Mouse (Mus musculus) midbrain, postnatal 0 days (tissue): ENCODE measurements at regions not wholly inside any gene's neighbourhood (a gene's known extent, or its start where the extent isn't known, plus 50 kb on each side); places are given as distances from the start of the nearest gene placed in this dataset.

Experiments used
- ATAC-seq: fragments of 200-750 bp; cut with Nextera tagmentation; 2 replicates; pipeline ENCODE4 v1.8.0; 2017; ENCODE audit warnings: moderate number of reproducible peaks, mild to moderate bottlenecking, moderate TSS enrichment, moderate library complexity; ENCODE audit not compliant: low FRiP score
- DNase-seq: peaks from one replicate; pipeline ENCODE4 v3.0.0-alpha.2; 2015; ENCODE audit warnings: low spot score
- H3K27ac ChIP-seq: fragments of 300-500 bp; sonication (generic); 2 replicates; pipeline ENCODE4 v1.5.1; 2014; ENCODE audit warnings: low read depth, mild to moderate bottlenecking, low read length, mixed read lengths
- H3K27me3 ChIP-seq: fragments of 300-500 bp; sonication (generic); 2 replicates; pipeline ENCODE4 v1.6.1; 2014; ENCODE audit warnings: low read length, control low read depth, mixed read lengths; ENCODE audit not compliant: insufficient read depth
- H3K36me3 ChIP-seq: fragments of 300-500 bp; sonication (generic); 2 replicates; pipeline ENCODE4 v1.6.1; 2014; ENCODE audit warnings: low read length, control low read depth, mixed read lengths; ENCODE audit not compliant: insufficient read depth
- H3K4me1 ChIP-seq: fragments of 300-500 bp; sonication (generic); 2 replicates; pipeline ENCODE4 v1.6.1; 2014; ENCODE audit warnings: mild to moderate bottlenecking, control low read depth, antibody characterized with exemption, low read length, mixed read lengths; ENCODE audit not compliant: insufficient read depth
- H3K4me2 ChIP-seq: fragments of 300-500 bp; sonication (generic); 2 replicates; pipeline ENCODE4 v1.6.1; 2014; ENCODE audit warnings: low read depth, mild to moderate bottlenecking, low read length, mixed read lengths; ENCODE audit not compliant: poor library complexity, severe bottlenecking
- H3K4me3 ChIP-seq: fragments of 300-500 bp; sonication (generic); 2 replicates; pipeline ENCODE4 v1.5.1; 2014; ENCODE audit warnings: low read depth, mild to moderate bottlenecking, low read length, moderate library complexity
- H3K9ac ChIP-seq: fragments of 300-500 bp; sonication (generic); replicated peaks from 2 replicates; pipeline ENCODE4 v1.6.1; 2014; ENCODE audit warnings: mild to moderate bottlenecking, low read length, moderate library complexity, mixed read lengths; ENCODE audit not compliant: poor library complexity, severe bottlenecking
- H3K9me3 ChIP-seq: fragments of 300-500 bp; sonication (generic); 2 replicates; pipeline ENCODE4 v1.6.1; 2016; ENCODE audit warnings: low read length, control low read depth
- CTCF ChIP-seq: IDR thresholded peaks from 2 replicates; pipeline ENCODE4 v1.5.1; 2016; ENCODE audit warnings: antibody characterized with exemption, mild to moderate bottlenecking
- WGBS: fragments of 180-500 bp; shearing (Covaris S2); extraction: QIAGEN DNeasy Blood & Tissue Kit; methylation state at CpG from one replicate; pipeline ENCODE4 v1.1.7; 2014; 5-methylcytosine and 5-hydroxymethylcytosine counted together

DNA sequence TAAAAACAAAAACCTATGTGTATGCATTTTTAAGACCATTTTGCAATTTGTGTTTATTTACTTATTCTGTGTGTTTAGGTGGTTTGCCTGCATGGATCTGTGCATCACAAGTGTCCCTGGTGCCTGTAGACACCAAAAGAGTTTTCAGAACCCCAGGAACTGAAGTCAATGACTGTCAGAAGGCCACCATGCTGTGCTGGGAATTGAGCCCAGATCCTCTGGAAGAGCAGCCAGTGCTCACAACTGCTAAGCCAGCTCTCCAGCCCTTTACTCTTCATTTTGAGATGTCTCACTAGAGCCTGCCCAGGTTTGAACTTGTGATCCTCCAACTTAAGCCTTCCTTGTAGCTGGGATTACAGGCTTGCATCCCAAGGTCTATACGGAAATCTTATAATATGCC lies 113.8 kb downstream of the Dhrs2 start:
- no peak overlapping the region for H3K4me3 ChIP-seq
- TF ChIP-seq CTCF: no peak
- no peak overlapping the region for H3K4me2 ChIP-seq
- no peak for ATAC-seq
- no peaks in the 10 kb centered on the region for H3K27me3 ChIP-seq
- H3K9me3 ChIP-seq: no peaks in the 10 kb centered on the region
- DNase-seq: peak; percentile 18
- no peak overlapping the region for H3K9ac ChIP-seq
- WGBS: 71% methylated on average over 1 of the region's 1 CpGs
- H3K36me3 ChIP-seq: no peaks in the 10 kb centered on the region
- no peak overlapping the region for H3K27ac ChIP-seq
- H3K4me1 ChIP-seq: no peaks in the 10 kb centered on the region

DNA sequence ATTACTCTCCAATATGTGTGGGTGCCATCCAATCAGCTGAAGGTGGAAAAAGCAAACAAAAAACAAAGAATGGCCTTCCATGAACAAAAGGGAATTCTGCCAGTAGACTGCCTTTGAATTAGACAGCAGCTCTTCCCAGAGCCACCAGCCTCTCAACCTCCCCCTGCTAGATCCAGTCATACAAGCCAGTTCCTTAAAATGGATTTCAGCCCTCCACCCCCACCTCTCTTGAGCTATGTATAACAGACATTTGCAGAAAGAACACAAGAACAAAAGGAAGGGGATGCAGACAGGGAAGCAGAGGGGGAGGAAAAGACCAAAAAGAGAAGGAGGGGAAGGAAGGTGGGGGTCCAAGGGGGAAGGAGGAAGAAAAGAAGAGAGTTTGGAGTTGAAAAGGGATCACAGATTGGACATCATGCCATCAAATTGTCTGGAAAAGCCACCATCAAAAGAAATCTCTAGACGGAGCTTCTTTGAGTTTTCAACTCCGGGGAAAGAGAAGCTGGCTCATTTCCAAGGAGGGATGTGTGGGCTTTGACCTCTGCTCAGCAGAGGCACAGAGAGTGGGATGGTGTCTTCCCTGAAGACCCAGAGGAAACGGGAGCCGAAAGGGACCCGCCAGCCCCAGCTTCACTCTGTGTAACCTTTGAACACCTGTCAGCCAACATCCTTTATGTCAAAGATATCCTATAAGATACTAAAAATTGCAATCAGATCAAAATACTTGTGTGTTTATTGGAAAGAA lies 114.8 kb downstream of the Dhrs2 start:
- Histone ChIP-seq H3K27ac (no peak overlapping the region), H3K9ac (no peak overlapping the region), H3K4me1 (no peaks in the 10 kb centered on the region), H3K4me3 (no peak overlapping the region), H3K9me3 (no peaks in the 10 kb centered on the region), H3K36me3 (no peaks in the 10 kb centered on the region), H3K4me2 (no peak overlapping the region), H3K27me3 (no peaks in the 10 kb centered on the region)
- DNase-seq: peak; percentile 40
- WGBS: 22% methylated on average over 5 of the region's 5 CpGs
- TF ChIP-seq CTCF: no peak
- no peak for ATAC-seq

DNA sequence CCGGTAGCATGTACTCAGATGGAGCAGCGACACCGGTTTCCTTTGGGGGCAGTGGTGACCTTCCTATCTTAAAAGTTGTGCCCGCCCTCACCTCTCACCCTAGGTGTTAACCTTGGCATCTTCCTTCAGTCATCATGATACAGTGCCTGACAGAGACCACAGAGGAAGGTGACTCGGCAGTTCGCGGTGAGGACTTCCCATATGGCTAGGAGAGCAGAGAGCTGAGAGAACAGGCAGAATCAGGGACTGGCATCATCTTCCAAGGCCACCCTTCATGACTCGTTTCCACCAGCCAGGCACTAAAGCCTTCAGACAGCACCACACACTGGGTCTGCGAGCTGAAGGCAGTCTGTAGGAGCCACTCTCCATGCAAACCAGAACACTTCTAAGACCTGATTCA lies 116.2 kb downstream of the Dhrs2 start:
- peak overlapping the region; percentile 33; the same call in 1 of the 2 replicates for H3K27ac ChIP-seq
- no peaks in the 10 kb centered on the region for H3K36me3 ChIP-seq
- DNase-seq (no peak), ATAC-seq (no peak)
- no peaks in the 10 kb centered on the region for H3K27me3 ChIP-seq
- 82% methylated on average over 9 of the region's 9 CpGs for WGBS
- no peak overlapping the region for H3K9ac ChIP-seq
- H3K4me2 ChIP-seq: no peak overlapping the region
- no peak overlapping the region for H3K4me3 ChIP-seq
- TF ChIP-seq CTCF: no peak
- H3K4me1 ChIP-seq: no peaks in the 10 kb centered on the region
- H3K9me3 ChIP-seq: no peaks in the 10 kb centered on the region

DNA sequence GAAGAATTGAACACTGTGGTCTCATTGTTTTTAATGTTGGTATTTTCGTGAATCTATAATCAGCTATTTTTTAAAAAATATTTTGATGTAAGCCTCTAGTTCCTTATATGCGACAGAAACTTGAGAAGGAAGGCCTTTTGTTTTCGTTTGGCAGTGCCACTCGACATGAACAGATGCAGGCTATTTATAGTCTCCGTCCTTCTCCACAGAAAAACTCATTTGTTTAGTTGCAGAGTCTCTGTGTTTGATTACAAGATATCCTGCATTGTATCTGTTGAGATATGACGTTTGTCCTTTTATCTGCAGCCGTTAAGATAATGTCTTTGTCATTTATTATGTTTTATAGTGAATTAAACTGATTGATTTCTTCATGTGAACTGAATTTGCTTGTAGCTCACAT lies 116.7 kb downstream of the Dhrs2 start:
- ATAC-seq (no peak), DNase-seq (peak; percentile 28)
- Histone ChIP-seq H3K9me3 (no peaks in the 10 kb centered on the region), H3K4me1 (no peaks in the 10 kb centered on the region), H3K27ac (0 out of 2 replicates have a peak overlapping the region, but pooled peaks have one; percentile 33), H3K27me3 (no peaks in the 10 kb centered on the region), H3K4me2 (no peak overlapping the region), H3K4me3 (no peak overlapping the region), H3K36me3 (no peaks in the 10 kb centered on the region), H3K9ac (no peak overlapping the region)
- no peak for TF ChIP-seq CTCF
- WGBS: 32% methylated on average over 7 of the region's 7 CpGs

DNA sequence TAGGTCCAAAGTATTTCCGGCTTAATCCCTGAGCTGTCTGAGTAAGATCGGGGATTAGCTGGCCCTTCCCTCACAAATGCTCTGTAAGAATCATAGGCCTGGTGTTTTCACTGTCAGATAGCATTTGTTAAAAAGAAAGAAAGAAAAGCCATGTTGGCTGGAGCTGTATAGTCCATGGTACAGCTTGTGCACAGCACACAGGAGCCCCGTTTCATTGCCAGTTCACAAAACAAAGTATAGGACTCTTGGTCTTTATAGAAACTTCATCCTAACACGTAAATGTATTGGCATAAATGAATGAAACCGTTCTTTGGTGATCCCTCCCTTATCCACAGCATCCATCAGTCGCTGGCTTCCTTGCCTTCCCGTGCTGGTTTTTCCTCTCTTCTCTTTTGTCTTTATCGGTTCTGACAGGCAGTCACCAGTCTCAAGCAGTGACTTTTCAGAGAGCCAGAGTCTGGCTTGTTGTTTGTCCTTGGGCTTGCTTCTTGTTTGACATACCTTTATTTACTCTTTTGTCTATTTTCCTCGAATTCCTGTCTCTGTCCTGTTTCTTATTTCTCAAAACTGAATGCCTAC lies 117.3 kb downstream of the Dhrs2 start:
- no peak for ATAC-seq

DNA sequence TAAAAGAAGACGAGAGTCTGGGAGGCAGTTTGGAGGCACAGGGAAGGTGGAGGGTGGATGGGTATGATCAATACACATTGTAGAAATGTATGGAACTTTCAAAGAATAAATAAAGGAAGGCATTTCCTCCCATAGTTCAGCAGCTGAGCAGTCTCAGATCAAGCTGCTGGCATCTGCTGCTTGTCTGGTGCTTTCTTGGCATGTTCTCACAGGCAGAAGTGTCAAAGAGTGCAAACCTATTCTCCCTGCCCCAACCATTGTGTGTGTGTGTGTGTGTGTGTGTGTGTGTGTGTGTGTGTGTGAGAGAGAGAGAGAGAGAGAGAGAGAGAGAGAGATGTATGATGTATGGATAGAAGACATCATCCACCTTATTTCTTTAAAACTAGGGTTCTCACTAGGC lies 121.5 kb downstream of the Dhrs2 start:
- Histone ChIP-seq H3K27ac (no peak overlapping the region), H3K4me2 (no peak overlapping the region), H3K4me3 (no peak overlapping the region), H3K9me3 (no peaks in the 10 kb centered on the region), H3K36me3 (no peaks in the 10 kb centered on the region), H3K9ac (no peak overlapping the region), H3K27me3 (no peaks in the 10 kb centered on the region), H3K4me1 (no peaks in the 10 kb centered on the region)
- TF ChIP-seq CTCF: no peak
- WGBS: 65% methylated on average over 1 of the region's 1 CpGs
- ATAC-seq (no peak), DNase-seq (no peak)

More for the DNA sequence above, 117.3 kb downstream of the Dhrs2 start:
- no peak overlapping the region for H3K9ac ChIP-seq
- DNase-seq: peak; percentile 19
- no peaks in the 10 kb centered on the region for H3K36me3 ChIP-seq
- no peaks in the 10 kb centered on the region for H3K4me1 ChIP-seq
- no peaks in the 10 kb centered on the region for H3K9me3 ChIP-seq
- peak overlapping the region; percentile 33; the same call in 1 of the 2 replicates for H3K27ac ChIP-seq
- H3K4me2 ChIP-seq: no peak overlapping the region
- no peak overlapping the region for H3K4me3 ChIP-seq
- TF ChIP-seq CTCF: no peak
- 19% methylated on average over 9 of the region's 9 CpGs for WGBS
- no peaks in the 10 kb centered on the region for H3K27me3 ChIP-seq
